21 mouse cellular contexts compared by ENCODE assay signal in the genomic region with DNA sequence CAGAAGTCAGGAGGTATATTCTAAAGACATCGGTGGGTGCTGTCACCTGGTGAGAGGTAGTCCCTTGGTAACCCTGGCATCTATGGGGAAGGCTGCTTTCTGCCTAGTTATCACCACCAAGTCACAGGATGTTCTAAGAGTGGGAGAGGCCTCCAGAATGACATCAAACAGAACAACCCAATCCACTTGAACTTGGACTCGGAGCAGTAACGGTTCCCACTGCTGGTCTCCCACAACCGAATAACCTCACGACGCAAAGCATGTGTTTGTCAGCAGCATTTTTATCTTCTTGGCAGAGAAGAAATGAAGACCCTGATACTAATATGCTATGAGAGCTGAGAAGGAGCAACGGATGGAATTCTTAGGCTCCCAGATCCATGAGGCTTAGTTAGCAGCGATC.
DNase-seq lines count a peak whose midpoint lies in the region; ATAC-seq and TF ChIP-seq lines count a peak whose summit lies in the region.
"Had no signal": no experiment of that assay in that cellular context is flagged by ENCODE, and none has a peak within 500 bp of the region (broad histone marks: within the 10 kb centered on the region; RNA-seq: fewer than 3 reads in every experiment).

No protein-coding gene starts in this region.

- H3K9ac ChIP-seq in kidney, postnatal 0 days (ENCODE audit: low read depth, low read length): no peak overlapping the region
- H3K9ac ChIP-seq: forebrain, embryonic 13.5 days; hindbrain, embryonic 13.5 days; intestine, embryonic 15.5 days had no signal

- intact Hi-C loops in heart, postnatal 25 days (cut with DNase I): no loop called here

- H3K4me3 ChIP-seq in kidney, postnatal 0 days (replicated peaks; ENCODE audit: low read depth, low read length): no peak overlapping the region
- H3K4me3 ChIP-seq in megakaryocyte, embryonic 14.5 days (replicated peaks): peak overlapping the region; percentile 14
- H3K4me3 ChIP-seq: forebrain, embryonic 10.5 days; forebrain, embryonic 13.5 days; heart, embryonic 13.5 days; hindbrain, embryonic 10.5 days; hindbrain, embryonic 13.5 days; intestine, embryonic 15.5 days had no signal

- no peaks in the 10 kb centered on the region for H3K27me3 ChIP-seq in kidney, postnatal 0 days (ENCODE audit: insufficient read depth, low read length)
- H3K27me3 ChIP-seq in megakaryocyte, embryonic 14.5 days (replicated peaks): no peaks in the 10 kb centered on the region
- H3K27me3 ChIP-seq: forebrain, embryonic 13.5 days; heart, embryonic 13.5 days; hindbrain, embryonic 13.5 days; intestine, embryonic 15.5 days had no signal

- H3K36me3 ChIP-seq in kidney, postnatal 0 days (ENCODE audit: insufficient read depth, low read length): peaks cover 19% of the 10 kb centered on the region
- H3K36me3 ChIP-seq in megakaryocyte, embryonic 14.5 days (replicated peaks; ENCODE audit: low read length): peaks cover 99% of the 10 kb centered on the region

- 66% methylated on average over 8 of the region's 8 CpGs for WGBS in kidney, postnatal 0 days

- H3K4me1 ChIP-seq in kidney, postnatal 0 days (replicated peaks; ENCODE audit: insufficient read depth, low read length): peaks cover 25% of the 10 kb centered on the region
- H3K4me1 ChIP-seq in megakaryocyte, embryonic 14.5 days: peaks cover 67% of the 10 kb centered on the region

- no peaks in the 10 kb centered on the region for H3K9me3 ChIP-seq in kidney, postnatal 0 days (replicated peaks; ENCODE audit: low read length)
- H3K9me3 ChIP-seq in megakaryocyte, embryonic 14.5 days: no peaks in the 10 kb centered on the region
- H3K9me3 ChIP-seq: forebrain, embryonic 10.5 days; forebrain, embryonic 13.5 days; heart, embryonic 13.5 days; hindbrain, embryonic 10.5 days; hindbrain, embryonic 13.5 days; intestine, embryonic 15.5 days had no signal

- TF ChIP-seq CTCF in kidney, postnatal 0 days (IDR thresholded peaks at IDR 0.05; ENCODE audit: low read depth): no peak

- no peak for ATAC-seq in kidney, postnatal 0 days (replicated peaks; ENCODE audit: low FRiP score, low read depth)
- ATAC-seq in megakaryocyte, adult 5-6 weeks (ENCODE audit: poor library complexity, severe bottlenecking): no peak
- ATAC-seq: activated CD4-positive, CD25-positive, alpha-beta regulatory T cell, adult 4 months; forebrain, embryonic 13.5 days; forebrain, embryonic 16.5 days; hindbrain, embryonic 16.5 days had no signal

- DNase-seq in cerebellum, adult 11-12 months: peak; percentile 15
- DNase-seq in cerebellum, postnatal 10 days: no peak
- DNase-seq in heart, adult 11 months: peak; percentile 92
- no peak for DNase-seq in heart, postnatal 25 days (ENCODE audit: low spot score)
- peak; percentile 19 for DNase-seq in kidney, postnatal 0 days (ENCODE audit: low spot score)
- no peak for DNase-seq in kidney, postnatal 14 days
- DNase-seq: adrenal gland, adult 8-10 months; adrenal gland, postnatal 25 days; gastrocnemius, postnatal 14 days; heart, postnatal 36 days had no signal

- no peak overlapping the region for H3K4me2 ChIP-seq in kidney, postnatal 0 days (ENCODE audit: low read length)
- H3K4me2 ChIP-seq: forebrain, embryonic 13.5 days; heart, embryonic 13.5 days; hindbrain, embryonic 13.5 days; intestine, embryonic 15.5 days had no signal

- H3K27ac ChIP-seq in kidney, postnatal 0 days: no peak overlapping the region
- H3K27ac ChIP-seq: hindbrain, embryonic 10.5 days; hindbrain, embryonic 13.5 days; intestine, embryonic 15.5 days had no signal

Comparison
In these comparisons a context has a peak if more than half of its experiments do, and no peak if none do; other contexts are left out.
1. DNase-seq: peak in cerebellum, adult 11-12 months (single experiment), heart, adult 11 months (single experiment) and kidney, postnatal 0 days (single experiment); none in cerebellum, postnatal 10 days (0 of 2), heart, postnatal 25 days (single experiment) and kidney, postnatal 14 days (single experiment).